Mouse (Mus musculus) cerebellum, adult 2 months (tissue): ENCODE data around the gene Stk19.

ENCODE experiments used
- CTCF ChIP-seq: fragments of 200-500 bp; IDR thresholded peaks from 2 replicates; pipeline ENCODE4 v1.5.1; 2011; ENCODE audit warnings: low read depth, mild to moderate bottlenecking, control low read depth, low read length, moderate library complexity, borderline replicate concordance; ENCODE audit not compliant: insufficient read depth
- POLR2A ChIP-seq: fragments of 200-500 bp; IDR thresholded peaks from 2 replicates; pipeline ENCODE4 v1.6.1; 2011; ENCODE audit warnings: low read length, control low read depth, borderline replicate concordance; ENCODE audit not compliant: insufficient read depth

GRCm38 (mm10) chr17:34850517-34851125 is 13.9 kb upstream of the Stk19 start:
- TF ChIP-seq POLR2A: no peak
- no peak for TF ChIP-seq CTCF
